Mouse (Mus musculus) ES-E14 (cell line): Measurements from ENCODE around the gene Large2. TPM values are rescaled to one million over a fixed set of nuclear protein-coding genes. Genes with fewer than 3 reads are reported as not detected.

ENCODE experiments used
- DNase-seq: peaks from one replicate; pipeline ENCODE4 v3.0.0-alpha.2; 2013; ENCODE audit warnings: low read depth, low spot score
- H3K27ac ChIP-seq: 2 replicates; pipeline ENCODE4 v1.5.1; 2012; ENCODE audit warnings: low read depth, mild to moderate bottlenecking, low read length, moderate library complexity, mixed read lengths; ENCODE audit not compliant: poor library complexity, insufficient read depth, severe bottlenecking
- H3K36me3 ChIP-seq: 2 replicates; pipeline ENCODE4 v1.6.1; 2012; ENCODE audit warnings: mild to moderate bottlenecking, low read length, moderate library complexity, mixed read lengths; ENCODE audit not compliant: control insufficient read depth, poor library complexity, insufficient read depth, severe bottlenecking
- H3K4me1 ChIP-seq, 2 experiments: fragments of 150-350 bp in 1 of 2; sonication (generic) in 1 of 2; 2 replicates each; pipeline ENCODE4 v1.6.1; 2012; ENCODE audit warnings: low read length in 2 of 2, mild to moderate bottlenecking in 1 of 2, mixed read lengths in 1 of 2; ENCODE audit not compliant: control insufficient read depth in 2 of 2, insufficient read depth in 2 of 2, poor library complexity in 1 of 2
- H3K4me3 ChIP-seq, 2 experiments: fragments of 150-350 bp in 1 of 2; sonication (generic) in 1 of 2; 2 replicates each; pipeline ENCODE4 v1.5.1; 2012; ENCODE audit warnings: low read length in 2 of 2, low read depth in 1 of 2, mild to moderate bottlenecking in 1 of 2, mixed read lengths in 1 of 2; ENCODE audit not compliant: insufficient read depth in 1 of 2, poor library complexity in 1 of 2, severe bottlenecking in 1 of 2
- H3K9ac ChIP-seq: 2 replicates; pipeline ENCODE4 v1.6.1; 2012; ENCODE audit warnings: low read depth, mild to moderate bottlenecking, low read length, mixed read lengths; ENCODE audit not compliant: poor library complexity, insufficient read depth, severe bottlenecking
- H3K9me3 ChIP-seq: fragments of 150-350 bp; sonication (generic); 2 replicates; pipeline ENCODE4 v1.6.1; 2012; ENCODE audit warnings: low read depth, mild to moderate bottlenecking, low read length; ENCODE audit not compliant: control insufficient read depth, insufficient read depth
- CHD2 ChIP-seq: IDR thresholded peaks from 2 replicates; pipeline ENCODE4 v1.6.1; 2014; ENCODE audit warnings: mild to moderate bottlenecking, low read depth, low read length, inconsistent platforms
- HCFC1 ChIP-seq: IDR thresholded peaks from 2 replicates; pipeline ENCODE4 v1.6.1; 2012; ENCODE audit warnings: low read length, inconsistent platforms, borderline replicate concordance; ENCODE audit not compliant: insufficient read depth
- MAFK ChIP-seq: IDR thresholded peaks from 2 replicates; pipeline ENCODE4 v1.6.1; 2014; ENCODE audit warnings: mild to moderate bottlenecking, low read depth, low read length, inconsistent platforms; ENCODE audit not compliant: insufficient read depth
- ZC3H11A ChIP-seq: IDR thresholded peaks from 2 replicates; pipeline ENCODE4 v1.6.1; 2012; ENCODE audit warnings: low read depth, mild to moderate bottlenecking, inconsistent platforms, low read length, borderline replicate concordance
- ZNF384 ChIP-seq: IDR thresholded peaks from 2 replicates; pipeline ENCODE4 v1.6.1; 2012; ENCODE audit warnings: low read depth, low read length, inconsistent platforms
- in situ Hi-C, 2 experiments: fragments of 600-800 bp; cut with MboI; formaldehyde crosslinking; loops; one replicate each; pipeline ENCODE4 v1.15.1; 2025; ENCODE audit warnings: low sequenced_read_pairs in 2 of 2, inconsistent platforms in 1 of 2; ENCODE audit not compliant: unreplicated experiment in 2 of 2
- total RNA-seq: library from RNA; depleted of rRNA; stranded (reverse); fragments of 300-350 nt; gene quantifications from 2 replicates; pipeline ENCODE4 v1.2.3, GENCODE M21; 2012

Large2 gene
- total RNA-seq, 1 experiment, result 10.3 TPM

GRCm38 (mm10) chr2:92362571-92363228 is 12.0 kb downstream of the Large2 start:
- Histone ChIP-seq H3K4me3 (no peak overlapping the region), H3K27ac (no peak overlapping the region), H3K36me3 (peaks cover 28% of the 10 kb centered on the region; the same call in 1 of the 2 replicates), H3K9ac (no peak overlapping the region), H3K9me3 (no peaks in the 10 kb centered on the region), H3K4me1 (peaks cover 5 to 13% of the 10 kb centered on the region in 2 experiments; a peak in 3 of 4 replicates)
- TF ChIP-seq ZNF384, result no peak
- TF ChIP-seq MAFK, result no peak
- TF ChIP-seq ZC3H11A, result no peak
- no peak for TF ChIP-seq CHD2
- TF ChIP-seq HCFC1, result no peak
- DNase-seq, result no peak
- in situ Hi-C loops, result no loop called here

- no peak overlapping the region for H3K4me3 ChIP-seq
- H3K27ac ChIP-seq, result no peak overlapping the region
- no peaks in the 10 kb centered on the region for H3K9me3 ChIP-seq
- DNase-seq, result no peak
- H3K36me3 ChIP-seq, result peaks cover 31% of the 10 kb centered on the region; the same call in 1 of the 2 replicates
- TF ChIP-seq ZNF384, result no peak
- TF ChIP-seq HCFC1, result no peak
- TF ChIP-seq MAFK, result no peak
- TF ChIP-seq CHD2, result no peak
- TF ChIP-seq ZC3H11A, result no peak
- in situ Hi-C loops, result no loop called here
- H3K4me1 ChIP-seq, result peaks cover 4 to 5% of the 10 kb centered on the region in 2 experiments; a peak in 2 of 4 replicates
- H3K9ac ChIP-seq, result no peak overlapping the region
Observed at GRCm38 (mm10) chr2:92361795-92362194, 12.9 kb downstream of the Large2 start.

- DNase-seq, result no peak
- Histone ChIP-seq H3K9ac (no peak overlapping the region), H3K36me3 (peaks cover 27% of the 10 kb centered on the region; the same call in 1 of the 2 replicates), H3K9me3 (no peaks in the 10 kb centered on the region), H3K4me1 (peaks cover 3% of the 10 kb centered on the region in 2 experiments; a peak in 2 of 4 replicates), H3K27ac (no peak overlapping the region), H3K4me3 (no peak overlapping the region)
- in situ Hi-C loops, result no loop called here
- no peak for TF ChIP-seq MAFK
- TF ChIP-seq HCFC1, result no peak
- no peak for TF ChIP-seq CHD2
- TF ChIP-seq ZC3H11A, result no peak
- TF ChIP-seq ZNF384, result no peak
Observed at GRCm38 (mm10) chr2:92360893-92361292, 13.8 kb downstream of the Large2 start.

GRCm38 (mm10) chr2:92360186-92360823 is 14.4 kb downstream of the Large2 start:
- in situ Hi-C loops, result no loop called here
- no peak overlapping the region for H3K27ac ChIP-seq
- H3K4me3 ChIP-seq, result peak overlapping the region in 1 of 2 experiments; percentile 1; a peak in 1 of 4 replicates
- H3K9ac ChIP-seq, result no peak overlapping the region
- no peak for DNase-seq
- no peaks in the 10 kb centered on the region for H3K9me3 ChIP-seq
- peaks cover 21% of the 10 kb centered on the region; the same call in 1 of the 2 replicates for H3K36me3 ChIP-seq
- H3K4me1 ChIP-seq, result peaks cover 3% of the 10 kb centered on the region in 2 experiments; a peak in 2 of 4 replicates
- TF ChIP-seq MAFK (no peak), CHD2 (no peak), HCFC1 (no peak), ZC3H11A (no peak), ZNF384 (no peak)
